Mouse (Mus musculus) kidney, embryonic 15.5 days (tissue): Measurements from ENCODE around the gene Tmem219. TPM values are rescaled to one million over a fixed set of nuclear protein-coding genes. Genes with fewer than 3 reads are reported as not detected.

ENCODE experiments used
- ATAC-seq: fragments of 200-750 bp; cut with Nextera tagmentation; replicated peaks from 2 replicates; pipeline ENCODE4 v1.8.0; 2017; ENCODE audit warnings: moderate TSS enrichment; ENCODE audit not compliant: low FRiP score
- H3K27ac ChIP-seq: fragments of 300-500 bp; sonication (generic); 2 replicates; pipeline ENCODE4 v1.5.1; 2015; ENCODE audit warnings: mild to moderate bottlenecking, inconsistent platforms
- H3K27me3 ChIP-seq: fragments of 300-500 bp; sonication (generic); 2 replicates; pipeline ENCODE4 v1.6.1; 2015; ENCODE audit warnings: inconsistent platforms
- H3K36me3 ChIP-seq: fragments of 300-500 bp; sonication (generic); 2 replicates; pipeline ENCODE4 v1.6.1; 2015; ENCODE audit warnings: inconsistent platforms
- H3K4me1 ChIP-seq: fragments of 300-500 bp; sonication (generic); 2 replicates; pipeline ENCODE4 v1.6.1; 2015; ENCODE audit warnings: inconsistent platforms
- H3K4me2 ChIP-seq: fragments of 300-500 bp; sonication (generic); 2 replicates; pipeline ENCODE4 v1.6.1; 2015; ENCODE audit warnings: moderate library complexity, mild to moderate bottlenecking, inconsistent platforms
- H3K4me3 ChIP-seq: fragments of 300-500 bp; sonication (generic); replicated peaks from 2 replicates; pipeline ENCODE4 v1.5.1; 2015; ENCODE audit warnings: mild to moderate bottlenecking, inconsistent platforms
- H3K9ac ChIP-seq: fragments of 300-500 bp; sonication (generic); 2 replicates; pipeline ENCODE4 v1.6.1; 2015; ENCODE audit warnings: mild to moderate bottlenecking, inconsistent platforms
- H3K9me3 ChIP-seq: fragments of 300-500 bp; sonication (generic); replicated peaks from 2 replicates; pipeline ENCODE4 v1.6.1; 2016; ENCODE audit warnings: inconsistent platforms
- WGBS: fragments of 180-500 bp; shearing (Covaris S2); methylation state at CpG from one replicate; pipeline ENCODE4 v1.1.7; 2015; ENCODE audit warnings: mixed read lengths; 5-methylcytosine and 5-hydroxymethylcytosine counted together
- polyA plus RNA-seq: library from polyadenylated mRNA; unstranded; fragments of >200 nt; fragmentation: Nextera tagmentation; extraction: Ambion mirVana; gene quantifications from 2 replicates; pipeline ENCODE4 v1.2.1, GENCODE M21; 2015

The Tmem219 gene
- polyA plus RNA-seq, 1 experiment from 2014 or later: 31.6 TPM

DNA sequence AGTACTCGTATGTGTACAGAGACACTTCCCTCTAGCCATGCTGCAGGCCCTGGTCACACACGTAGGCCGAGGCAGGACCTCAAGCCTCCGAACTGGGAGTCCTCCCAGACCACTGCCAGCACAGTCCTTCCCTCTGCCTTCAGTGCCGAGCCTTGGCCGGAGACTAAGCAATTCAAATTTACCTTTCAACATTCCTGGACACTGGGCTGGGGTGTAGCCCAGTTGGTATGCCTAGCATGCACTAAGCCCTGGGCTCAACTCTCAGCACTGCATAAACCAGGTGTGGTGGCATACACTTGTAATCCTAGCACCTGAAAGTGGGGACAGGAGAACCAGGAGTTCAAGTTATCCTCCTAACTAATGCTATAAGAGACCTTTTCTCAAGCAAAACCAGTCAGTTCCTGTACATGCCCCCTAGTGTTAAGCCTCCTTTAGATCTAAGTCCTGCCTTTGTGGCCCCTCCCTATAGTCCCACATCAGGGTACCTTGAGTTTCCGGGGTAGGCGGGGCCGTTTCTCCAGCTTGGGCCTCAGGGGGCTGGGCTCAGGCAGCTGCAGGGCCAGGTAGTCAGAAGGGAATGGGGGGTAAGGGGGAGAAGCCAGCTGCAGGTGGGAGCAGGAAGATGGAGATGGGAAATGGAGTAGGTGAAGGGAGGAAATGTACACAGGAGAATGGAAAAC, 65.8 kb downstream of the Tmem219 start:
- 62% methylated on average over 9 of the region's 9 CpGs for WGBS

DNA sequence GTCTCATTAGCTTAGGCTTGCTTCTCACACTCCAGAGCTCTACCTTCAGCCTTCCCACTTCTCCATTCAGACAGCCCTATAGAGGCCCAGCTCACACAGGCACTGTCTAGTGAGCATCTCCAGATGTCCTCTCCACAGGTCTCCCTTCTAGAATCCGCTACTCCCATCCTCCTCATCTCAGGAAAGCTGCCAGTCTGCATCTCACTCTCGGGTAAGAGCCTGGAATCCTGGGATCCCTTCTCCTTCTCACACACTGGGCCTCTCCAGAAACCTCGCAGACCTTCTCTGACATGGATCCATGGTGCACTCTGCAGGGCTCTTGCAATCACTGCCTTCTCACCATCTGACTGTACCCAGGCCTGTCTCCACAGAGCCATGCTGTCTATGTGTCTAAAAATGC, 67.1 kb downstream of the Tmem219 start:
- peaks cover 90% of the 10 kb centered on the region for H3K36me3 ChIP-seq
- no peak overlapping the region for H3K27ac ChIP-seq
- no peaks in the 10 kb centered on the region for H3K27me3 ChIP-seq
- H3K9me3 ChIP-seq: no peaks in the 10 kb centered on the region
- H3K4me2 ChIP-seq: no peak overlapping the region
- 84% methylated on average over 3 of the region's 3 CpGs for WGBS
- ATAC-seq: no peak
- no peak overlapping the region for H3K4me3 ChIP-seq
- peaks cover 26% of the 10 kb centered on the region for H3K4me1 ChIP-seq
- no peak overlapping the region for H3K9ac ChIP-seq

More for the DNA sequence above, 65.8 kb downstream of the Tmem219 start:
- Histone ChIP-seq H3K4me1 (peaks cover 25% of the 10 kb centered on the region), H3K4me2 (no peak overlapping the region), H3K36me3 (peaks cover 87% of the 10 kb centered on the region), H3K4me3 (no peak overlapping the region), H3K27me3 (no peaks in the 10 kb centered on the region), H3K9ac (no peak overlapping the region), H3K9me3 (no peaks in the 10 kb centered on the region), H3K27ac (peak overlapping the region; percentile 42)
- no peak; the same call in 1 of the 2 replicates for ATAC-seq

DNA sequence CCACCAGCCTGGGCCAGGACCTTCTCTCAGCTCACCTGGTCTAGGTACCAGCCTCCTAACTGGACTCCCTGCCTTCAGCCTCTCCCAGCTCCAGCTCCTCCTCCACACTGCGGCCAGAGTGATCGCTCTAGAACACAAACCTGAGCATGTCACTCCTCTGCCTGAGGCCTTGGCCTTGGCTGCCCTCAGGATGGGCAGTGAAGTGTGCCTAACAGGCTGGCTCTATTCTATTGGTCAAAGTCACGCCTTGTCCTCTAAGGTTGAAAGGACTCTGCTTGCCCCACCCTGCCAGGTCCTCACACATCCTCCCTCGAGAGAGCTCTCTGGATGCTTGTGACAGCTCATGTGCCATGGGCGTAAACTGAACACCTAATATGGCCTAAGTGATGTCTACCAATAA, 69.3 kb downstream of the Tmem219 start:
- H3K9ac ChIP-seq: no peak overlapping the region
- H3K36me3 ChIP-seq: peaks cover 70% of the 10 kb centered on the region
- no peaks in the 10 kb centered on the region for H3K9me3 ChIP-seq
- no peak overlapping the region for H3K27ac ChIP-seq
- no peak for ATAC-seq
- H3K4me2 ChIP-seq: no peak overlapping the region
- WGBS: 61% methylated on average over 5 of the region's 5 CpGs
- peaks cover 15% of the 10 kb centered on the region for H3K27me3 ChIP-seq
- no peak overlapping the region for H3K4me3 ChIP-seq
- H3K4me1 ChIP-seq: peaks cover 32% of the 10 kb centered on the region

- Histone ChIP-seq H3K4me2 (no peak overlapping the region), H3K36me3 (peaks cover 48% of the 10 kb centered on the region), H3K9me3 (no peaks in the 10 kb centered on the region), H3K4me3 (no peak overlapping the region), H3K9ac (no peak overlapping the region), H3K27me3 (peaks cover 28% of the 10 kb centered on the region), H3K4me1 (peaks cover 42% of the 10 kb centered on the region), H3K27ac (no peak overlapping the region)
- 37% methylated on average over 12 of the region's 12 CpGs for WGBS
- no peak for ATAC-seq
Observed at GRCm38 (mm10) chr7:126851192-126851591, 71.5 kb downstream of the Tmem219 start.

GRCm38 (mm10) chr7:126850161-126850560, 72.6 kb downstream of the Tmem219 start:
- no peak overlapping the region for H3K27ac ChIP-seq
- H3K9ac ChIP-seq: no peak overlapping the region
- 83% methylated on average over 6 of the region's 6 CpGs for WGBS
- H3K27me3 ChIP-seq: peaks cover 28% of the 10 kb centered on the region
- H3K4me1 ChIP-seq: peaks cover 42% of the 10 kb centered on the region
- no peak for ATAC-seq
- no peaks in the 10 kb centered on the region for H3K9me3 ChIP-seq
- no peak overlapping the region for H3K4me3 ChIP-seq
- no peak overlapping the region for H3K4me2 ChIP-seq
- peaks cover 38% of the 10 kb centered on the region for H3K36me3 ChIP-seq

DNA sequence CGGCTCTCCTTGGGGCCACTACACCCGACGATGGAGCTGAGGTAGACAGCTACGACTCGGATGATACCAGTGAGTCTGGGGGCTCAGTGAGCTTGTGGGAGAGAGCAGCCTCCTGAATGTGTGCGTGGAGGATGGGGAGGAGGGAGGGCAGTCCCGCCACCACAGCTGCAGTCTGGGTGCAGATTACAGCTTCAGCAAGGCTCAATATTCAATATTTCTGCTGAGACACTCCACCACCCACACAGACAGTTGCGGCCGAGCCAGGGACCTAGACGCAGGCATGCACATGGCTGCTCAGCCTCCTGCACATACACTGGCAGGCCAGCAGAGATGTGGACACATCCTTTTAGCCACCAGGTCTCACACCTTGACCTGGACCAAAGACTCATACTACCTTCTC, 73.9 kb downstream of the Tmem219 start:
- peaks cover 25% of the 10 kb centered on the region for H3K36me3 ChIP-seq
- H3K27me3 ChIP-seq: peaks cover 28% of the 10 kb centered on the region
- WGBS: 21% methylated on average over 10 of the region's 10 CpGs
- H3K4me2 ChIP-seq: peak overlapping the region; percentile 99
- H3K27ac ChIP-seq: no peak overlapping the region
- no peak for ATAC-seq
- peak overlapping the region; percentile 63 for H3K4me3 ChIP-seq
- peak overlapping the region; percentile 62; the same call in 1 of the 2 replicates for H3K9ac ChIP-seq
- H3K9me3 ChIP-seq: no peaks in the 10 kb centered on the region
- H3K4me1 ChIP-seq: peaks cover 42% of the 10 kb centered on the region

GRCm38 (mm10) chr7:126847421-126848398, 75.0 kb downstream of the Tmem219 start:
- Histone ChIP-seq H3K27me3 (peaks cover 28% of the 10 kb centered on the region), H3K27ac (no peak overlapping the region), H3K36me3 (peaks cover 14% of the 10 kb centered on the region), H3K4me1 (peaks cover 35% of the 10 kb centered on the region), H3K9ac (peak overlapping the region; percentile 62), H3K4me3 (peak overlapping the region; percentile 63), H3K4me2 (peak overlapping the region; percentile 99), H3K9me3 (no peaks in the 10 kb centered on the region)
- 1% methylated on average over 70 of the region's 74 CpGs for WGBS
- ATAC-seq: peak; percentile 46

- peaks cover 35% of the 10 kb centered on the region for H3K4me1 ChIP-seq
- H3K9ac ChIP-seq: peak within 1 kb of the TSS; percentile 62
- ATAC-seq: no peak
- 35% methylated on average over 4 of the region's 4 CpGs for WGBS
- no peaks in the 10 kb centered on the region for H3K9me3 ChIP-seq
- peaks cover 28% of the 10 kb centered on the region for H3K27me3 ChIP-seq
- H3K4me2 ChIP-seq: peak within 1 kb of the TSS; percentile 99
- H3K27ac ChIP-seq: no peak within 1 kb of the TSS
- peak within 1 kb of the TSS; percentile 63 for H3K4me3 ChIP-seq
- peaks cover 8% of the 10 kb centered on the region; the same call in 1 of the 2 replicates for H3K36me3 ChIP-seq
Observed at GRCm38 (mm10) chr7:126847116-126847420, 75.6 kb downstream of the Tmem219 start, which contains the start of gene Doc2a. Doc2a (plus strand) TSS chr7:126847416.

DNA sequence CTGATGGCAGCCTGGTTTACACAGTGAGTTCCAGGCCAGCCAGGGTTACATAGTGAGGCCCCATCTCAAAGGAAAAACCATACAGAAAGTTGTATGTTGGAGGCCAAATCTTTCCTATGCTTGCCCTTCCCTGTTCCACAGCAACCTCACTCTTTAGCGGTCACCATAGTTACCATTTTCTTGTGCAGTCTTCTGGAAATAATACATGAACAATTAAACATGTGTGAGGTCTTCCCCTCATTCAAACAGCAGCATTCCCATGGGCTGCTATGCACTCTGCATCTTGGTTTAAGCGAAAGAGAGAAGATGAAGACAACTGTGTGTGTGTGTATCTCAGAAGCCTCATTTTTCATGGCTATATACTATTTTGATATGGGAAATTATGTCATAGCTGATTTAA, 77.2 kb downstream of the Tmem219 start:
- Histone ChIP-seq H3K9me3 (0 out of 2 replicates have a peak, but pooled peaks cover 4% of the 10 kb centered on the region), H3K4me1 (peaks cover 25% of the 10 kb centered on the region), H3K4me3 (no peak overlapping the region), H3K4me2 (no peak overlapping the region), H3K9ac (no peak overlapping the region), H3K27ac (no peak overlapping the region), H3K36me3 (no peaks in the 10 kb centered on the region), H3K27me3 (peaks cover 28% of the 10 kb centered on the region)
- no peak for ATAC-seq
- 92% methylated on average over 2 of the region's 2 CpGs for WGBS

DNA sequence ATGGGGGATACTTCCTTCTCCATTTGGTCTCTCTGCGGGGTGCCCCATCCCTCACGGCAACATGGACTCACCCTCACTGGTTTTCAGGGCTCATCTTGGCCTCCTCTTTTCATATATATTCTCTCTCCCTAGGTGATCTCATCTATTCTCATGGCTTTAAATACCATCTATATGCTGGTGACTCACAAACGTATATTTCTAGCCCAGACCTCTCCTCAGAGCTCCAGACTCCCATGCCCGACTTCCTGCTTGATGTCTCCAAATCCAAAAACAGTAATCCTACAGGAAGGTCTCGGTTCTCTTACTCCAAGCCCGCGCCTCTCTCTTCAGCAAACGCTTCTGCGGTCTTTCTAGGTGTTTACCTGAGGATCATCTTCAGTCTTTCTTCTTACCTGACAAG, 79.4 kb downstream of the Tmem219 start:
- Histone ChIP-seq H3K4me2 (no peak overlapping the region), H3K9ac (no peak overlapping the region), H3K36me3 (no peaks in the 10 kb centered on the region), H3K9me3 (0 out of 2 replicates have a peak, but pooled peaks cover 4% of the 10 kb centered on the region), H3K27ac (no peak overlapping the region), H3K4me3 (no peak overlapping the region), H3K27me3 (peaks cover 11% of the 10 kb centered on the region), H3K4me1 (peaks cover 13% of the 10 kb centered on the region)
- 81% methylated on average over 9 of the region's 9 CpGs for WGBS
- no peak for ATAC-seq
